Mouse (Mus musculus) embryo, embryonic 9.5 days (tissue): ENCODE data around the gene Cacna1s.

Source experiments
- DNase-seq: peaks from one replicate; pipeline ENCODE4 v3.0.0-alpha.2; 2017; ENCODE audit errors: extremely low spot score

Cacna1s gene

DNA sequence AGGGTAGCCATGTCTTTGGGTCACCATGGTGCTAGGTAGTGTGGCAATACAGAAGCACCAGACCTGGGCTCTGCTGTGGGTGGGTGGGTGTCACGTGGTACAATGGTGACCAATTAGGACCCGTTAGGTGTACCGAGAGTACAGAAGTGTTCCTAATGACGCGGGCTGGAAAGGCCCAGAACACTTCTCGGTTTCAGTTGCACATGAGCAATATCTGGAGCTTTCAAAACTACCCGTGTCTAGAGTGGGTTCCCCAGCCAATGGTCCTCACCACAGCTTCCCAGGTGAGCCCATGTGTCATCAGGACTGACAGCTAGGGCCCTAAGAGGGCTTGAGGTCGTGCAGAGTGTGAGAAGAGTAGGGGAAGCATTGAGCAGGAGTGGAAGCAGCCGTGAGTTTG is 64.5 kb downstream of the Cacna1s start:
- DNase-seq, result no peak

DNA sequence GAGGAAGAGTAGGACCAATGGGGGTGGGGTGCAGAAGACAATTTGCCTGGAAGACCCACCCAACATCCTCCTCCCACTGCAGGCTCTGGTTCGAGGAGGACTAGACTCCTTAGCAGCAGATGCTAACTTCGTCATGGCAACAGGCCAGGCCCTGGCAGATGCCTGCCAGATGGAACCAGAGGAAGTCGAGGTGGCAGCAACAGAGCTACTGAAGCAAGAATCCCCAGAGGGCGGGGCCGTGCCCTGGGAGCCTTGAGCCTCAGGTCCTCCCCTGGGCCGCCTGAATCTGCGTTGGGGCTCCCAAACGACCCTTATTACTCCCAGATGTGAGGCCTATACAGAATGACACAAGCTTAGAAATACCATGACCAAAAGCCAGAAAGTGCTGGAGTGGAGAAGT is 66.3 kb downstream of the Cacna1s start:
- DNase-seq, result no peak

DNA sequence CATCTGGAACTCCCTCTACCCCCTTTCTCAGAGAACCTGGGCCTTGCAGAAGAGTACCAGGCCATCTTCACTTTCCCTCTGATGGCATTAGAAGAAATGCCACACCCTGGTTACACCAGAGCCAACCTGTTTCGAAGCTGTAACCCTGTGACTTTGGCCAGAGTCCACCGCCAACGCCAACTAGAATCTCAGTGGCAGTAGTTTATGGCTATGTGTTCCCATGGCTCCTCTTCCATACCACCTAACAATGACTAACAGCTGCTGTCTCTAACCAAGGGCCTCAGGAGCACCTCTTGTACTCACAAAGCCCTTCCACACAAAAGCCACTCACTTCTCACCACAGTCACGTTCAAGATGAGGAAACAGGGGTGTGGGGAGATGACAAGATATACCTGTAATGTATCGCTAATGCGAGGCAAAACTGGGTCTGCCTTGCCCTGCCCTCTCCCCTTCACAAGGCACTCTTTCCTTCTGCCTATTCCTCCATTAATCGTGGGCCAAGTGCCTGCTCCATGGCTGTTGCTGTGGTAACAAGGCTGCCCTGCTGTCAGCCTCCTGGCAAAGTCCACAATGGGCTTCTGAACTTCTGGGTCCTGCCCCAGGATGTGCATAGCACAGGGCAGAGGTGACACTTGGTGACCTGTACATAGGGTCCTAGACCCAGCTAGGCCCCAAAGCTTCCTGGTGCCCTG is 67.2 kb downstream of the Cacna1s start:
- DNase-seq, result no peak

DNA sequence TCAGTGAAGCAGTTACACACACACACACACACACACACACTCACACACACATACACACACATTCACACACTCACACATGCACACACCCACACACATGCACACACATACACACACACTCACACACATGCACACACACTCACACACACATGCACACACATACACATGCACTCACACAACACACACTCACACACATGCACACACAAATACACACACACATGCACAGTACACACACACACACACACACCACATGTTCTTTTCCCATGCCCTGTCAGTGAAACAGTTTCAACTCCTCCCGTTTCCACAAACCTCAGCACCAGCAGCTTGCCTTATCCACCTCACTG is 67.7 kb downstream of the Cacna1s start:
- DNase-seq, result no peak

DNA sequence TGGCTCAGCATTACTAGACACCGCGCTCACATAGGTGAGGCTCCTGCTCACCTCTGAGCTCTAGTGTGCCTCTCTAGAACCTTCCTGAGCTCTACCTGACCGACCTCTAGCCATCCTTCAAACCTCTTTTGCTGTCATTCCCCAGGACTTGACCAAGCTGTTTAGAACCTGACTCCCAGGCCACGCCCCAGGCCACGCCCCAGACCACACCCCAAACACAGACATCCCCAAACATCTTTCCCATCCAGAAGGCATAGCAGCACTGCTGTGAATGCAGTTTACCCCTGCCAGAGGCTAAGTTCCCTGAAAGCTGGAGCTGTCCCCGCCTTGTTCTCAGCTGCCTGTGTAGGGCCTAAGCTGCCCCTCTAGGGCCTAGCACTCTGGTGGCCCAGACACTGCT is 68.2 kb downstream of the Cacna1s start:
- DNase-seq, result no peak

DNA sequence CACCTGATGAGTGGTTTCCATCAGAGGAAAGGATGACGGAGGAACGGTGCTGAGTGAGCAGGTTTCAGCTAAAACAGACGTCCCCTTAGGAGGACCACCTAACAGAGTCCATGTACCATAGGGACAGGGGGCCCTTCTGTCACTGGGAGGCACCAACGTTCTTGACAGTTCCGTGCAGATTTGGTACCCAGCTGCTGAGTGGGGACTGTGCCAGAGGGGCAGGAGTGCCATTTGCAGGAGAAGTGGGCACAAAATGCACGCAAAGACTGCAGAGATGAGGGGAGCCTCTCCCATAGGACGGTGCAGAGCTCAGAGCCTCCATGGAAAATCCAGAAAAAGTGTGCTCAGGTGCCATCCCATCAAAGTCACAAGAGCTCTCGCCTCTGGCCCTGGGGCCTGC is 69.5 kb downstream of the Cacna1s start:
- DNase-seq, result no peak

- no peak for DNase-seq
Measured at GRCm38 (mm10) chr1:136126159-136126765, 73.7 kb downstream of the Cacna1s start.

DNA sequence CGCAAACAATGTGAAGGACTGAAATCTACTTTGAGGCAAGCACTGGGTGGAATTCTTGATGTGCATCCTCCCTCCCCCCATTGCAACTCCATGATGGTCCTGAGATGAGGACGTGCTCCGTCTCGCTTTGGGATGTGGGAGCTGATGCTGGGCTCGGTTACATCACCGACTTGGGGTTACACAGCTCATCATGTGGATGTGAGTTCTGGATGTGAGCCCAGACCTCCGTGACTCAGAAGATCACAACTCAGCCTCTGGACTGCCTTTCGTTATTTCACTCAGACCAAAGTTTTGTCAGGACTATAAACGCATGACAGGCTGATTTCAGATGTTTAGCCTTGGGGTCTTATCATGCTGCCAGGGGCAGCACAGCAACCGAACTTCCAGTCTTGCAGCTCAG is 74.3 kb downstream of the Cacna1s start:
- no peak for DNase-seq

GRCm38 (mm10) chr1:136127856-136128255 is 75.3 kb downstream of the Cacna1s start:
- DNase-seq, result no peak

DNA sequence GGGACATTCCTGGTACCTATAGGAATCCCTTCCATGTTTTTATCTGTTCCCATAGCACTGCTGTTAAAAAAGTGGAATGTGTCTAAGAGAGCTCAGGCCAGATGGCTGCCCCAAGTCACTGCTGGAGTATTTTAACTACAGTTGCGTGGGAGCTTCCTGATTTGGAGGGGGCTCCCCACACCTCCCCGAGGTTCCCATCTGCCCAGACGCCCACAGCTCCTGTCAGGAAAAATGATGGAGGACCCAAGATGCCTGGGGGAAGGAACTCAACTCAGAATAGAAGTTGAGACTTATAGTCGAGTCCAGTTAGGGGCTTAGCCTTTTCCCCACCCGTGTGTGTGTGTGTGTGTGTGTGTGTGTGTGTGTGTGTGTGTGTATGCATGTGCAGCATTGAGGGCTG is 75.9 kb downstream of the Cacna1s start:
- no peak for DNase-seq

- DNase-seq, result no peak
Measured at GRCm38 (mm10) chr1:136128944-136129589, 76.5 kb downstream of the Cacna1s start.

DNA sequence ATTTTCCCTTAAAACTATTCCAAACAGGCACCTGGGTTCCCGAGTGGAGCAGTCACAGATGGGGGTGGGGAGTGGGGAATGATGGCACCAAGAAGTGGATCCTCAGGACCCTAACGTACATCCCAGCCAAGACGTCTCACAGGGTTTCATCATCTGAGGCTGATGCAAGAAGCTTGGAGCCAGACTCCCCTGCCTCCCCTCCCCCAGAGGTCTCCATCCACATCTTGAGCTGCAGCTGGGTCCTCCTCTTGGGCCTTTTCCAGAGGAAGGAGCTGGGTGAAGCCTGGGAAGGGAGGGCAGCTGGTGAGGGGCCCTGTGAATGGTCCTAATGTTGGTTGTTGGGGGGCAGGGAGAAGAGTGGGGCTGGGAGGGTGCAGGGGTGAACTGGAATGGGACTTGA is 77.6 kb downstream of the Cacna1s start:
- DNase-seq, result no peak

GRCm38 (mm10) chr1:136130951-136131558 is 78.5 kb downstream of the Cacna1s start, which contains the start of gene Kif21b:
TSS of gene Kif21b (plus strand) at chr1:136131389.
- DNase-seq, result peak; percentile 96

- DNase-seq, result no peak
Measured at GRCm38 (mm10) chr1:136131603-136132291, 79.2 kb downstream of the Cacna1s start.

DNA sequence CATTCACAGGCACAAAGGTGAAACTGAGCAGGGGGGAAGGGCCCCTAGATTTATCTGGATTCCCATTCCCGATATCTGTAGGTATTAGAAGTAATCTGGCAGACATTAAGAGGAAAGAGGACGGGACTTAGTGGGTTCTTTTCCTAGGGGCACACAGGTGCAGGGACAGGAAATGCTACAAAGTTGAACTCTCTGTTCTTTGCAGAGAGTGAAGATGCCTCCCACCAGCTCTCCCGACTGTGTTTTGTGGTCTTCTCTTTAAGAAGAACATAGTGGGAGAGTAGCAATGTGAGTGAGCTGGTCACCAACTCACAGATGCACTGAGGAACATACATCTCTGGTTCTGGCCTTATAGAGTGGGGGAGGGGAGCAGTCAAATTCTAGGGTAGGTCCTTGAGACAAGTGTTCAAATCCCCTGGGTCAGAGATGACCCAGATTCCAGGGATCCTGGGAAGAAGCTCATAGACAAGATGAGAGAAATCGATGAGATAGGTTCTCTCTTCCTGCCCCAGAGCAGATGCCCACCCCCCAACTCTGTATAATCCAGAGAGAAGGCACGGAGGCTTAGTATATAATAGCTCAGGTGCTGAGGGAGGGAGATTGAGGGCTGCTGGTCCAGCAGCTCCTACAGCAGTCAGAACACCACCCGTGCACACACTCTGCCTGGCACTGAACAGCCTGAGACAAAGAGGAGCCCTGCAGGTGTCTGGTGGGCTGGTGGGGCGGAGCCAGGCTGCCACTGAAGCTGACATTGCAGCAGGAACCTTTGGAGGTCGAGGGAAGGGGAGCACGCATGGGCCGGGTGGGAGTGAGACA is 80.0 kb downstream of the Cacna1s start:
- DNase-seq, result no peak

GRCm38 (mm10) chr1:136133570-136134240 is 81.2 kb downstream of the Cacna1s start:
- no peak for DNase-seq

DNA sequence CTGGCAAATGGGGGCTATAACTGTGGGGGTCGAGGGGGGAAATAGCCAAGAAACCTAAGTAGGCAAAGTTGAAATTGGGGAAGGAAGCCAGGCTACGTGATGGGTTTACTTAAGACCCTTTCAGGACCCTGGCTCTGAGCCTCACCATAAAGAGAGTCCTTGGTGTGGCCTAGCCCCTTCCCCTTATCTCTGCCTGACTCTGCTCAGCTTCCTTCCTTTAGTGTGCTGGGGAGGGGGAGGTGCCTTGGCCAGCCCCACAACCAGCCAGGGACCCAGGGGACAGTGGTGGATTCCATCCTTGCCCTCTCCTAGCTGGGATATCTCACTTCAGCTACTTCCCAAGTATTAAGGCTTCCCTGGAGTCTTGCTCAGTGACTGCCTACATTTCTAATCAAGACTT is 82.0 kb downstream of the Cacna1s start:
- no peak for DNase-seq

- no peak for DNase-seq
Measured at GRCm38 (mm10) chr1:136135046-136135445, 82.5 kb downstream of the Cacna1s start.

GRCm38 (mm10) chr1:136135777-136136444 is 83.4 kb downstream of the Cacna1s start:
- DNase-seq, result no peak

GRCm38 (mm10) chr1:136136547-136136946 is 84.0 kb downstream of the Cacna1s start:
- no peak for DNase-seq
